Mouse (Mus musculus) cortical plate, adult 2 months (tissue): Measurements from ENCODE around the gene Chd1l. TPM values are rescaled to one million over a fixed set of nuclear protein-coding genes. Genes with fewer than 3 reads are reported as not detected.
A peak's percentile ranks its signal among the peaks of the same experiment; 100 is the strongest.

Source experiments
- H3K27ac ChIP-seq: fragments of 200-500 bp; 2 replicates; pipeline ENCODE4 v1.5.1; 2012; ENCODE audit warnings: low read length, control low read depth, inconsistent platforms; ENCODE audit not compliant: insufficient read depth
- H3K4me1 ChIP-seq: fragments of 200-500 bp; 2 replicates; pipeline ENCODE4 v1.6.1; 2011; ENCODE audit warnings: low read length; ENCODE audit not compliant: control insufficient read depth, insufficient read depth
- H3K4me3 ChIP-seq: fragments of 200-500 bp; 2 replicates; pipeline ENCODE4 v1.5.1; 2011; ENCODE audit warnings: mild to moderate bottlenecking, low read length, control low read depth; ENCODE audit not compliant: insufficient read depth
- CTCF ChIP-seq: fragments of 200-500 bp; IDR thresholded peaks from 2 replicates; pipeline ENCODE4 v1.5.1; 2011; ENCODE audit warnings: mild to moderate bottlenecking, control low read depth, low read length; ENCODE audit not compliant: insufficient read depth; ENCODE audit errors: extremely low read depth
- POLR2A ChIP-seq: fragments of 200-500 bp; IDR thresholded peaks from 2 replicates; pipeline ENCODE4 v1.6.1; 2011; ENCODE audit warnings: mild to moderate bottlenecking, low read length, control low read depth; ENCODE audit not compliant: insufficient read depth; ENCODE audit errors: extremely low read depth
- polyA plus RNA-seq: library from polyadenylated mRNA; depleted of rRNA; stranded (reverse); fragments of >200 nt; gene quantifications from 2 replicates; pipeline ENCODE4 v1.2.3, GENCODE M21; 2012

Gene Chd1l
- polyA plus RNA-seq, 1 experiment = 7.6 TPM

DNA sequence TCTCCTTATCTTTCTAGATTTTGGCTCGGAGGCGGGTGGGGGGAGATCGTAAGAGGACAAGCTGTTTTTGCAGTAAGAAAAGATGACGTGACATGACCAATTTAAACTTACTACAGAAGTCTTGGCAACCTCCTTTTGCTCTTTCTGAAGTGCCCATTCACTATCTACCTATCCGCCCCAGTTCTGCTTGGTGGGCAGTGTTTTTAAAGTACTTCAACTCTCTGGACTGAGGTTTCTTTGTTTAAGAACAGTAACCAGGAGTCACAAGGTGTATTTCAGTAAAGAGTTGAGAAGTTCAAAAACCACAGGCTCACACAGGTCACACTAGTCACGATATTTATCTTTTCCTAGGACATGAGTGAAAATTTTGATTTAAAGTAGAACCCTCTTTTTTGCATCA is 14.9 kb downstream of the Chd1l start:
- Histone ChIP-seq H3K4me3 (no peak overlapping the region), H3K27ac (no peak overlapping the region)
- no peak for TF ChIP-seq CTCF
- TF ChIP-seq POLR2A = no peak

DNA sequence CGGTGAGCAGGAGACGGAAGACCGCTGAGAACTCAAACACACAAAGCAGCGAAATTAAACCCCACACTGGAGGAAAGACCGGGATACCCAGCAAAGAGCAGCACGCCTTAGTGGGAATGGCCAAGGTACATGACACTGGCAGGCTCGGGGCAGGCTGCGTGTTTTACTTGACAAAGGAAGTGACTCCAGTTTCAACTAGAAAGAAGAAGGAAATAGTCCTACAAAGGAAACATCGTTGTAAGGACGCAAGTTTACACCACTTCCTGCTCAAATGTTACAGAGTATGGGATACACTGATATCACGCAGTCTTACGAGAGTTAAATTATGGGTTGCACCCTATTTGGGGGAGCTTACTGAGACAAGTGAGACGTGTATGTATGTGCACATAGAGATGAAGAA is 15.9 kb downstream of the Chd1l start:
- no peak for TF ChIP-seq CTCF
- no peak for TF ChIP-seq POLR2A
- no peak overlapping the region for H3K4me3 ChIP-seq
- no peaks in the 10 kb centered on the region for H3K4me1 ChIP-seq
- no peak overlapping the region for H3K27ac ChIP-seq

More for the DNA sequence above, 14.9 kb downstream of the Chd1l start:
- H3K4me1 ChIP-seq = no peaks in the 10 kb centered on the region

DNA sequence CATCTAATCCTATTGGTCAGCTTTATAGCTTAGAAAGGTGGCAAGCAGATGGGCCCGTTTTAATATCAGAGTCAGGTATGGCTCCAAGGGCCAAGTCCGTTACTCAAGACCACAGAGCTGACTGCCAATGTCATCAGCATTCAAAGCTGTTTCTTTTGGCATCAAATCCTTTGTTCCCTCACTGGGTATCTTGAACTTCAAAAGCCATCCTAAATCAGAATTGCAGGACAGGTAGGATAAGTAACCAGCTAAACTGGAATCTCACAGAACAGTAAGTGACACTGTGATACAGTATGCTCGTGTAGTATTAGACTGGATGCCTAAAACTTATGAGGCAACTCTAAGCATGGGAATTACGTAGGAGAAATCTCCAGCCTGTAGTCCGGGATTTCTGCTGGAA is 16.9 kb downstream of the Chd1l start:
- Histone ChIP-seq H3K27ac (no peak overlapping the region), H3K4me3 (no peak overlapping the region), H3K4me1 (no peaks in the 10 kb centered on the region)
- TF ChIP-seq POLR2A = no peak
- TF ChIP-seq CTCF = no peak

DNA sequence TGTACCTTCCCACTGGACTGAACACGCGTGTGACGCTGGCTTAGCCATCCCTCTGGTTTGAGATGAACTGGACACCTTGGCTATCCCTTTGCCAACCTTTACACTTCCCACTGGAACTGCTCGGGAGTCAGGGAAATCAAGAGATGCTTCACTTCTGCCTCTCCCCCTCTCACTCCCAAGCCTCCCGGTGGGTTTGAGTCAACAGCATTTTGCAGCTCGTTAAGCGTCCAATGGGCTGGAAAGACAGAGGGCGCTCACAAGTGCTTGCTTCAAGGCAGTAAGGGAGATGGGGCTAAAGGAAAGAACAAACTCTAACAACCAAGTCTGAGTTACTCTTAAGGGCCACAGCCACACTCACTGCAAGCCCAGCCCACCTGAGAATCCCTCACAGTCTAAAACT is 19.3 kb downstream of the Chd1l start:
- TF ChIP-seq CTCF (no peak), POLR2A (no peak)
- no peak overlapping the region for H3K27ac ChIP-seq
- no peak overlapping the region for H3K4me3 ChIP-seq
- H3K4me1 ChIP-seq = no peaks in the 10 kb centered on the region

DNA sequence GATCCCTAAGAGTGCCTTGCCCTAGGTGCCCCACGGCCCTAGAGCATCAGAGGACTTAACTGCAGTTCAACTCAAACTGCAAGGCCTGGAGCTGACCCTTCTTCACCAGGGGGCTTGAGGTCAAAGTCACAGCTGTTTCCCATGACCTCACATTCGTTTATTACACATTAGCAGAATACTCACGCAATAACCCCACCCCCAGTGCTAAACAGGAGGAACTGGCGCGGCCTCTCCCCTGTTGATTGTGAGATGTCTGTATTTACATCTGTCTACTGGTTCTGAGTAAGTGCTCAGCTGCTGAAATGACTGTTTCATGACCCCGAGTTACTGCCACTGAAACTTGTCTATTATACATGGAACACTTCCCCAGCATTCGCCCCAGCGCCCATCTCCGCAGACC is 22.3 kb downstream of the Chd1l start:
- TF ChIP-seq CTCF (no peak), POLR2A (no peak)
- no peak overlapping the region for H3K27ac ChIP-seq
- no peak overlapping the region for H3K4me3 ChIP-seq
- no peaks in the 10 kb centered on the region for H3K4me1 ChIP-seq

DNA sequence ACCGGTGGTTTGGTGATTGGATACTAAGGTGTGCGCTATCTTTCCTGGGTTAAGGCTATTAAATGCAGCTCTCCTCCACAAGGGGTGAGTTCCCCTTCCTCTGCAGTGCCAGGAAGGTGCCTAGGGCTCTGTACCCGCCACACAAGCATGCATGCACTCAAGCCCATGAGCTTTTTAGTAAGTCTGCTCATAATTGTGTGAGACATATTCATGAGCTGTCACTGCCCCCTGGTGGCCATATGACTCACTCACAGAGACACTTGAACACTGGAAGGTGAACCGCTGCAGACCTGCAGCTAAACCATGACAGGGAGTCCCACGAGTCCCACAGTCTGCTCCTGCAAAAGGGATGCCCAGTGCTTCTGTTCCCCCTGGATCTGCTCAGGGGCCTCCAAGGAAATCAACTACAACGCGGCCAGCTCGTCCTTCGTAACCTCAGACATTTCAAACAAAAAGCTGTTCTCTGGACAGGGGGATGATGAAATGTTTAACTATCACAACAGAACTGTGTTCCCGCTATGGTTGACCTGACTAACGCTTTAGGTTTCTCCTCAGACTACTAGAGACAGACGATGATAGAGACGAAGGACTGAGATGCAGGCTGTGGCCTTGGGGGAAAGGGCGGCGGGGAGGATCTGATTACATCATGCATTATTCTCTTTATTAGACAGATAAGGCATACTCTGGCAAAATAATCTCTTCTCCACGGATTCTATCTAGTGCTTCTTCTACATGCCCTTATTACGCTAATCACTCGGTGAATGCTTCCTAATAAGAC is 24.4 kb downstream of the Chd1l start:
- H3K4me3 ChIP-seq = no peak overlapping the region
- H3K27ac ChIP-seq = no peak overlapping the region
- no peaks in the 10 kb centered on the region for H3K4me1 ChIP-seq
- TF ChIP-seq POLR2A (no peak), CTCF (peak; percentile 86)

DNA sequence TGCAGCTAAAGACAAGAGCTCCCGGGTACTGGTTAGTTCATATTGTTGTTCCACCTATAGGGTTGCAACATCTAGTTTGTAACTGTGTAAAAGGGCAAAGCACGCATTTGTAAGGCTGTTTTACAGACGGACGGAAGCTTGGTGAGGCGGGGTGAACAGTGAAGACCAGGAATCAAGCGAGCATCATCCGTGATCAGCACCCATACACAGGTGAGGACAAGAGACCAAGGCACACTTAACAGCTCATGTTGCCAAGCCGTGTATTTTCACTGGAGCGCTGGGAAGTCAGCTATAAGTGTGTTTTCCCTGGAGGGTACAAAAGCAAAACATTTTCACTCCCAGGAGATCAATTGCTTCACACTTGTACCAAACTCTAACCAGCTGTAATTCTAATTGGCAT is 36.2 kb downstream of the Chd1l start:
- TF ChIP-seq CTCF = no peak
- no peak for TF ChIP-seq POLR2A
- Histone ChIP-seq H3K27ac (no peak overlapping the region), H3K4me1 (no peaks in the 10 kb centered on the region), H3K4me3 (no peak overlapping the region)

DNA sequence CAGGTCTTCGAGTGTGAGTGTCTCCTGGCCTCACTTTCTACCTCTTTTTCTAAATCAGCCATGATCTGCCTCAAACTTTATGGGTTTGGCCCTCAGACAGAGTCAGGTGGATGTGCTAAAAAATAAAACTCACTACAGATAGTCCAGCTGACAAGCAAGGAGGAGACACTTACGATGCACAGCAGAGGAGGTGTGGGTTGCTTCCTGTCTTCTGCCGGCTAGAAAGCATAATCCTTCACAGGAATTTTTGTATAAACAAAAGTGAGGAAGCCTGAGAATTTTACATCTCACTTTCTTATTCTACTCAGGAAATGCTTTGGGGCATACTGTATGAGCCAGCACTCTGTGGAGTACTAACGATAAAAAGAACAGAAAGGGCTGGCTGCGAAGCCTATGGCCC is 45.4 kb downstream of the Chd1l start:
- H3K4me3 ChIP-seq = no peak overlapping the region
- no peak overlapping the region for H3K27ac ChIP-seq
- TF ChIP-seq POLR2A = no peak
- TF ChIP-seq CTCF = no peak
- H3K4me1 ChIP-seq = no peaks in the 10 kb centered on the region

DNA sequence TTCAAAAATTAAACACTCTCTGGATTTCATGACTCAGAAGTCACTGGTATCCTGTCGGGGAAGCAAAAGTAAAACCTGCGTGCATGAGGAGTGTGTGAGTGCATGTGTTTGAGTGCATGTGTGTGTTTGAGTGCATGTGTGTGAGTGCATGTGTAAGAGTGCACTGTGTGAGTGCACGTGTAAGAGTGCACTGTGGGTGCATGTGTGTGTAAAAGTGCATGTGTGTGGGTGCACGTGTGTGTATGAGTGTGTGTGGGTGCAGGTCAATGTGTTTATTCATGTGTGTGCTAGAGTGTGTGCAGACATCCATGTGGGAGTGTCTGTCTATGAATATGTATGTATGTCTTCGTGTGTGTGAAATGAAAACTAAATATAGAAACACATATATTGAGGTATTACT is 51.4 kb downstream of the Chd1l start:
- TF ChIP-seq CTCF (no peak), POLR2A (no peak)
- Histone ChIP-seq H3K4me1 (no peaks in the 10 kb centered on the region), H3K27ac (no peak overlapping the region), H3K4me3 (no peak overlapping the region)

DNA sequence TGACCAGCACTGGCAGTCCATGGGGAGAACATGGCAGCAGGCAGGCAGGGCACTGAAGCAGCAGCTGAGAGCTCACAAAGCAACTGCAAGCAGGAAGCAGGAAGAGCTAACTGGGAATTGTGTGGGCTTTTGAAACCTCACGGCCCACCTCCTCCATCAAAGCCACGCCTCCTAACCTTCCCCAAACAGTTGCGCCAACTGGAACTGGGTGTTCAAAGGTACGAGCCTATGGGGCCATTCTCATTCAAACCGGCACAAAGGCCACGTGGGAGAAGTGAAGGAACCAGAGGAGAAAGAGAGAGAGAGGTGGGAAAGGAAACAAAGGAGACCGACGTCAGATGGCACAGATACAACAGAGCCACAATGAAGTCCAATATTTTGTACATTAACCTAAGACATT is 63.8 kb downstream of the Chd1l start:
- TF ChIP-seq POLR2A = no peak
- H3K27ac ChIP-seq = no peak overlapping the region
- H3K4me1 ChIP-seq = no peaks in the 10 kb centered on the region
- H3K4me3 ChIP-seq = no peak overlapping the region

DNA sequence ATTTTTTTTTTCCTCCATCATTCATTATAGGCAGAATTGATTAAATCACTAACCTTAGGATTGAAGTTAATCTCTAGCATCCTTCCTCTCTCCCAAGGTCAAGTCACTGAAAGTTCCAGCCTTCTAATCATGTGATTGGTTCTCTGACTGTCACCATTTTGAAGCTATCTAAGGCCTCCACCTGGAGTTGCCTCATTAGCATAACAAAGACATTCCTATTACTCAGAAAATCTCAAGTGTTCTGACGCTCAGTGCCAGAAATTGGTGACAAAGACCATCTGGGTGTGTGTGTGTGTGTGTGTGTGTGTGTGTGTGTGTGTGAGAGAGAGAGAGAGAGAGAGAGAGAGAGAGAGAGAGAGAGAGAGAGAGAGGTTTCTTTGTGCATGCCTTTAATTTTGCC is 69.8 kb downstream of the Chd1l start:
- H3K27ac ChIP-seq = no peak overlapping the region
- H3K4me3 ChIP-seq = no peak overlapping the region
- TF ChIP-seq POLR2A (no peak), CTCF (no peak)
- no peaks in the 10 kb centered on the region for H3K4me1 ChIP-seq
